Mouse (Mus musculus): Measurements from ENCODE around the gene Gjc2. TPM values are rescaled to one million over a fixed set of nuclear protein-coding genes. Genes with fewer than 3 reads are reported as not detected.
A peak's percentile ranks its signal among the peaks of the same experiment; 100 is the strongest.

Gene Gjc2
- polyA plus RNA-seq, 1 experiment, result 0.04 TPM

DNA sequence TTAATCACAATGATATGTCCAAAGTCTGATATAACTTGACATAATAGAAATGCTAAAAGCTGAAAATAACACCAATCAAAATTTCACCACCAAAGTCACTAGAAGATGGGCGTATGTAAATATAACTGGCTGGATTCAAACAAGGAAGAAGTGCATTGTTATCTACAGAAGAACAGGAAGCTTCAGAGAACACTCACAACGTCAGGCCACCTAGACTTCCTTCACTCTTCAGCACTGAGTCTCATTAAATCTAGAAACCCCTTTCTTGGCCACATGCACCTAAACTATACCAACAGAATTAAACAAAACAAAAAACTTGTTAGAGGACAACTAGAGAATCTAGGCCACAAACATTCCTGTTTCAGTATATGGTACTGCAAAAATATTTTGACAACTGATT, 41.5 kb upstream of the Gjc2 start:
- H3ac ChIP-seq (ENCODE audit: control insufficient read depth, insufficient read length), result no peak overlapping the region
- H3K79me2 ChIP-seq (ENCODE audit: control insufficient read depth, insufficient read depth), result peaks cover 85% of the 10 kb centered on the region
- no peaks in the 10 kb centered on the region for H3K27me3 ChIP-seq (ENCODE audit: control insufficient read depth, insufficient read depth, insufficient read length)
- peak overlapping the region; percentile 96 for H3K4me2 ChIP-seq (ENCODE audit: low read depth)
- H3K36me3 ChIP-seq (ENCODE audit: control insufficient read depth, insufficient read depth), result peaks cover 7% of the 10 kb centered on the region
- TF ChIP-seq TCF12 (IDR thresholded peaks at IDR 0.05; ENCODE audit: insufficient read depth, poor library complexity, severe bottlenecking) (no peak), MAX (IDR thresholded peaks at IDR 0.05; ENCODE audit: low read depth) (no peak), MYOD1 (IDR thresholded peaks at IDR 0.05; ENCODE audit: control insufficient read depth in 1 of 3, insufficient read length in 2 of 3, low read depth in 2 of 3) (no peak), MYOG (IDR thresholded peaks at IDR 0.05; ENCODE audit: control insufficient read depth in 1 of 3, insufficient read depth in 1 of 3, insufficient read length in 2 of 3, low read depth in 2 of 3) (no peak), TCF3 (IDR thresholded peaks at IDR 0.05; ENCODE audit: insufficient read length, low read depth) (no peak), CEBPB (IDR thresholded peaks at IDR 0.05; ENCODE audit: insufficient read depth, poor library complexity, severe bottlenecking) (no peak), SRF (IDR thresholded peaks at IDR 0.05; ENCODE audit: control insufficient read depth, insufficient read length, low read depth) (no peak), E2F4 (IDR thresholded peaks at IDR 0.05; ENCODE audit: insufficient read depth) (no peak), USF1 (IDR thresholded peaks at IDR 0.05; ENCODE audit: low read depth) (no peak), POLR2AphosphoS2 (IDR thresholded peaks at IDR 0.05; ENCODE audit: insufficient read length, low read depth) (no peak), REST (IDR thresholded peaks at IDR 0.05; ENCODE audit: insufficient read depth, insufficient read length) (no peak), POLR2A (IDR thresholded peaks at IDR 0.05; ENCODE audit: insufficient read length, low read depth) (no peak)
- no peak overlapping the region for H3K4me3 ChIP-seq

GRCm38 (mm10) chr11:59224025-59224424, 41.0 kb upstream of the Gjc2 start:
- no peak for TF ChIP-seq SRF (IDR thresholded peaks at IDR 0.05; ENCODE audit: control insufficient read depth, insufficient read length, low read depth)
- no peak for TF ChIP-seq MAX (IDR thresholded peaks at IDR 0.05; ENCODE audit: low read depth)
- TF ChIP-seq CEBPB (IDR thresholded peaks at IDR 0.05; ENCODE audit: insufficient read depth, poor library complexity, severe bottlenecking), result no peak
- no peak for TF ChIP-seq TCF12 (IDR thresholded peaks at IDR 0.05; ENCODE audit: insufficient read depth, poor library complexity, severe bottlenecking)
- TF ChIP-seq REST (IDR thresholded peaks at IDR 0.05; ENCODE audit: insufficient read depth, insufficient read length), result no peak
- no peak for TF ChIP-seq MYOD1 (IDR thresholded peaks at IDR 0.05; ENCODE audit: control insufficient read depth in 1 of 3, insufficient read length in 2 of 3, low read depth in 2 of 3)
- no peak for TF ChIP-seq E2F4 (IDR thresholded peaks at IDR 0.05; ENCODE audit: insufficient read depth)
- TF ChIP-seq POLR2A (IDR thresholded peaks at IDR 0.05; ENCODE audit: insufficient read length, low read depth), result no peak
- no peak for TF ChIP-seq USF1 (IDR thresholded peaks at IDR 0.05; ENCODE audit: low read depth)
- no peak for TF ChIP-seq POLR2AphosphoS2 (IDR thresholded peaks at IDR 0.05; ENCODE audit: insufficient read length, low read depth)
- TF ChIP-seq MYOG (IDR thresholded peaks at IDR 0.05; ENCODE audit: control insufficient read depth in 1 of 3, insufficient read depth in 1 of 3, insufficient read length in 2 of 3, low read depth in 2 of 3), result no peak
- no peak for TF ChIP-seq TCF3 (IDR thresholded peaks at IDR 0.05; ENCODE audit: insufficient read length, low read depth)
- Histone ChIP-seq H3K4me2 (ENCODE audit: low read depth) (peak overlapping the region; percentile 96), H3K27me3 (ENCODE audit: control insufficient read depth, insufficient read depth, insufficient read length) (no peaks in the 10 kb centered on the region), H3ac (ENCODE audit: control insufficient read depth, insufficient read length) (no peak overlapping the region), H3K79me2 (ENCODE audit: control insufficient read depth, insufficient read depth) (peaks cover 90% of the 10 kb centered on the region), H3K4me3 (no peak overlapping the region), H3K36me3 (ENCODE audit: control insufficient read depth, insufficient read depth) (peaks cover 7% of the 10 kb centered on the region)

- no peak for TF ChIP-seq MYOD1 (IDR thresholded peaks at IDR 0.05; ENCODE audit: control insufficient read depth in 1 of 3, insufficient read length in 2 of 3, low read depth in 2 of 3)
- no peak for TF ChIP-seq CEBPB (IDR thresholded peaks at IDR 0.05; ENCODE audit: insufficient read depth, poor library complexity, severe bottlenecking)
- no peak for TF ChIP-seq USF1 (IDR thresholded peaks at IDR 0.05; ENCODE audit: low read depth)
- TF ChIP-seq SRF (IDR thresholded peaks at IDR 0.05; ENCODE audit: control insufficient read depth, insufficient read length, low read depth), result no peak
- TF ChIP-seq E2F4 (IDR thresholded peaks at IDR 0.05; ENCODE audit: insufficient read depth), result no peak
- TF ChIP-seq POLR2AphosphoS2 (IDR thresholded peaks at IDR 0.05; ENCODE audit: insufficient read length, low read depth), result no peak
- no peak for TF ChIP-seq MYOG (IDR thresholded peaks at IDR 0.05; ENCODE audit: control insufficient read depth in 1 of 3, insufficient read depth in 1 of 3, insufficient read length in 2 of 3, low read depth in 2 of 3)
- TF ChIP-seq REST (IDR thresholded peaks at IDR 0.05; ENCODE audit: insufficient read depth, insufficient read length), result no peak
- TF ChIP-seq MAX (IDR thresholded peaks at IDR 0.05; ENCODE audit: low read depth), result no peak
- no peak for TF ChIP-seq TCF12 (IDR thresholded peaks at IDR 0.05; ENCODE audit: insufficient read depth, poor library complexity, severe bottlenecking)
- no peak overlapping the region for H3ac ChIP-seq (ENCODE audit: control insufficient read depth, insufficient read length)
- peaks cover 7% of the 10 kb centered on the region for H3K36me3 ChIP-seq (ENCODE audit: control insufficient read depth, insufficient read depth)
- no peak overlapping the region for H3K4me2 ChIP-seq (ENCODE audit: low read depth)
- no peak overlapping the region for H3K4me3 ChIP-seq
- H3K79me2 ChIP-seq (ENCODE audit: control insufficient read depth, insufficient read depth), result peaks cover 100% of the 10 kb centered on the region
- no peaks in the 10 kb centered on the region for H3K27me3 ChIP-seq (ENCODE audit: control insufficient read depth, insufficient read depth, insufficient read length)
These were observed 39.3 kb upstream of the Gjc2 start for GRCm38 (mm10) chr11:59222306-59222705.

DNA sequence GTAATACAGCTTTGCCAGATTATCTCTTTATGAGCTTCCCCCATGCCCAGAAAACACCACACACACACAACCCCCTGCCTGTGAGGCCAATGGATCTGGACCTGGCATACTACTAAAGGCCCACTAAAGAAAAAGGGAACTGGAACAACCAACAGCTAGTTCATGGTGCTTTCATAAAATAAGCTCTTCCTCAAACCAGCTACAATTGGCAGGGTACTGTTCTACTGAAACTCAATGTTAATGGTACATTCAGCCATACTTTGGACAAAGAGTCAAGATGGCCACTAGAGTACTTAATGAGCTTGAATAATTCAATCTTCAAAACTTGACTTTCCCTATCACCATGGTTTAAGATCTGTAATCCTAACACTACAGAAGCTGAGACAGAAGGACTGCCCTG, 38.6 kb upstream of the Gjc2 start:
- Histone ChIP-seq H3K4me3 (no peak overlapping the region), H3K36me3 (ENCODE audit: control insufficient read depth, insufficient read depth) (peaks cover 7% of the 10 kb centered on the region), H3ac (ENCODE audit: control insufficient read depth, insufficient read length) (no peak overlapping the region), H3K79me2 (ENCODE audit: control insufficient read depth, insufficient read depth) (peaks cover 100% of the 10 kb centered on the region), H3K4me2 (ENCODE audit: low read depth) (no peak overlapping the region), H3K27me3 (ENCODE audit: control insufficient read depth, insufficient read depth, insufficient read length) (no peaks in the 10 kb centered on the region)
- no peak for TF ChIP-seq MYOD1 (IDR thresholded peaks at IDR 0.05; ENCODE audit: control insufficient read depth in 1 of 3, insufficient read length in 2 of 3, low read depth in 2 of 3)
- no peak for TF ChIP-seq REST (IDR thresholded peaks at IDR 0.05; ENCODE audit: insufficient read depth, insufficient read length)
- TF ChIP-seq E2F4 (IDR thresholded peaks at IDR 0.05; ENCODE audit: insufficient read depth), result no peak
- TF ChIP-seq SRF (IDR thresholded peaks at IDR 0.05; ENCODE audit: control insufficient read depth, insufficient read length, low read depth), result no peak
- no peak for TF ChIP-seq MAX (IDR thresholded peaks at IDR 0.05; ENCODE audit: low read depth)
- no peak for TF ChIP-seq TCF12 (IDR thresholded peaks at IDR 0.05; ENCODE audit: insufficient read depth, poor library complexity, severe bottlenecking)
- no peak for TF ChIP-seq POLR2A (IDR thresholded peaks at IDR 0.05; ENCODE audit: insufficient read length, low read depth)
- no peak for TF ChIP-seq USF1 (IDR thresholded peaks at IDR 0.05; ENCODE audit: low read depth)
- no peak for TF ChIP-seq CEBPB (IDR thresholded peaks at IDR 0.05; ENCODE audit: insufficient read depth, poor library complexity, severe bottlenecking)
